Mouse (Mus musculus): Measurements from ENCODE around the gene Il31ra. TPM values are rescaled to one million over a fixed set of nuclear protein-coding genes. Genes with fewer than 3 reads are reported as not detected.

Il31ra gene
- total RNA-seq, 2 experiments from 2014 or later: not detected

Other genes with a start within 250 kb of the Il31ra start
- 100 to 1,000 TPM; 162 to 172 TPM for gene Il6st, start 130.3 kb downstream of the Il31ra start, total RNA-seq (2021)
- gene Ddx4, start 58.1 kb upstream of the Il31ra start, total RNA-seq (2021): not detected
- gene Slc38a9, start 66.4 kb upstream of the Il31ra start, total RNA-seq (2021): 1 to 10 TPM; 4.8 to 6.2 TPM
- gene Plpp1, start 206.4 kb upstream of the Il31ra start, total RNA-seq (2021): 10 to 100 TPM; 34.2 to 53.9 TPM

Data from gastrocnemius, adult 18-20 months (tissue).